Mouse (Mus musculus) stomach, postnatal 0 days (tissue): ENCODE results near the gene Utp20.

ENCODE experiments used
- CTCF ChIP-seq: IDR thresholded peaks from 2 replicates; pipeline ENCODE4 v1.5.1; 2016; ENCODE audit warnings: antibody characterized with exemption, low read depth, mild to moderate bottlenecking, moderate library complexity
- EP300 ChIP-seq: optimal IDR thresholded peaks from 2 replicates; pipeline ENCODE3; 2016; ENCODE audit warnings: antibody characterized with exemption

DNA sequence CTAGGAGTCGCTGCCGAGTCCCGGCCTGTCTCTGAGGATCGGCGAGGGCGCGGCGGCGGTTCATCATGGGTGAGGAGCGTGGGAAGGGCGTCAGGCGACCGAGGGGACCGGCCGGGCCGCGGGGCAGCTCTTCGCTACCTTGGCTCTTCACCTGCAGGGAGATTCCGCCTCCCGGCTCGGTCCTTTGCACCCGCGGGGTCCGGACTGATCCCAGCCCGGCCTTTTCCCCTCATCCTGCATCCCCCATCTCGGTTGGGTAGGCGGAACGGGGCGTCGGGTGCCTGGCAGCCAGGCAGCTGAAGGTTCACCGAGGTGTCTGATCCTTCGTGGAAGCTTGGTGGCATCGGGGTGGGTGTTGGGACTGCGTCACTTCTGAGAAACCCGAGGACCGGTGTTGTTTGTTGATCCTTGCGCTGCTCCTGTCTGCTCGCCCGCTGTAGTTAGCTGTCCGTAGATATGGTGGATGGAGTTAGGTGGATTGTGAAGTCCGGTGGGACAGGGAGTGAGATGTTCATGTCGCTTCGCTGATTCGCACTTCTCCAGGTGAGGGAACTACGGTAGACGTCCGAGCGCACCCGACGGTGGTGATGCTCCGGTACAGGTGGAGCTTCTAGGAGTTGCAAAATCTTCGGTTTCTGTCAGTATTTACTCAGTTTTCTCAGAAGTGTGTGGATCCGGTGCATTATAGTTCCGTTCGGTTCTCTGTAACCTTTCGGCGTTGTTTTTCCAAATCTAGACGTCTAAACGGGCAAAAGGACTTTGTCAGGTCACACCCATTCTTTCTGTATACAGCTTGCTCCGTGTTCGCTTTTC is 94.9 kb downstream of the Utp20 start:
- TF ChIP-seq CTCF (peak; percentile 37; the same call in 1 of the 2 replicates), EP300 (no peak)
